Mouse (Mus musculus) embryonic fibroblast, embryonic 13.5 days (primary cell): ENCODE measurements around the gene Zfp791.

Experiments used
- CTCF ChIP-seq: IDR thresholded peaks from 2 replicates; pipeline ENCODE4 v1.5.1; 2011; ENCODE audit warnings: mild to moderate bottlenecking, control low read depth, low read length, moderate library complexity, borderline replicate concordance; ENCODE audit not compliant: insufficient read depth
- POLR2A ChIP-seq: IDR thresholded peaks from 2 replicates; pipeline ENCODE4 v1.6.1; 2011; ENCODE audit warnings: low read depth, mild to moderate bottlenecking, control low read depth, low read length, moderate library complexity

GRCm38 (mm10) chr8:85074617-85075016 is 48.3 kb downstream of the Zfp791 start:
- TF ChIP-seq POLR2A (no peak), CTCF (no peak)
